15 mouse cellular contexts compared by ENCODE assay signal in genomic region chr2:163928464-163929200, GRCm38 (mm10). TPM values are rescaled to one million over a fixed set of nuclear protein-coding genes. Genes with fewer than 3 reads are reported as not detected.
"Had no signal": no experiment of that assay in that cellular context is flagged by ENCODE, and none has a peak within 500 bp of the region (broad histone marks: within the 10 kb centered on the region; RNA-seq: fewer than 3 reads in every experiment).

No protein-coding gene starts in this region.

- H3K4me1 ChIP-seq: liver, embryonic 13.5 days had no signal

- H3K4me3 ChIP-seq: limb, embryonic 12.5 days; limb, embryonic 15.5 days; liver, embryonic 13.5 days; lung, embryonic 15.5 days had no signal

- DNase-seq: kidney, adult 11 months; kidney, adult 8-10 months; kidney, postnatal 14 days; kidney, postnatal 4 days; left cerebral cortex, postnatal 4 days; liver, embryonic 13.5 days; midbrain, embryonic 14.5 days; thymus, adult 18-20 months; thymus, postnatal 4 days had no signal

- H3K36me3 ChIP-seq: limb, embryonic 12.5 days; limb, embryonic 15.5 days; liver, embryonic 13.5 days; lung, embryonic 15.5 days had no signal

- H3K9me3 ChIP-seq: limb, embryonic 12.5 days; limb, embryonic 15.5 days; liver, embryonic 13.5 days; lung, embryonic 15.5 days had no signal

- H3K9ac ChIP-seq: limb, embryonic 12.5 days; limb, embryonic 15.5 days; liver, embryonic 13.5 days; lung, embryonic 15.5 days had no signal

- H3K27me3 ChIP-seq: limb, embryonic 15.5 days; lung, embryonic 15.5 days had no signal

- H3K4me2 ChIP-seq: limb, embryonic 12.5 days; limb, embryonic 15.5 days; liver, embryonic 13.5 days; lung, embryonic 15.5 days; midbrain, embryonic 11.5 days had no signal

- H3K27ac ChIP-seq: limb, embryonic 12.5 days; limb, embryonic 15.5 days; liver, embryonic 13.5 days; lung, embryonic 15.5 days; macrophage had no signal

RNA-seq across cellular contexts. Expression of gene Rims4, which starts 10.1 kb away (rescaled TPM):
- total RNA-seq: megakaryocyte-erythroid progenitor cell, adult 5-6 weeks had no signal
- polyA plus RNA-seq: macrophage had no signal
